Mouse (Mus musculus) 3134 (cell line): Measurements from ENCODE around the gene Tgtp2.
A peak's percentile ranks its signal among the peaks of the same experiment; 100 is the strongest.
"Not testable (repeated sequence)": the region's sequence is repeated elsewhere in the genome, so short reads cannot be mapped to it uniquely, and the experiment has no call there.

ENCODE experiments used
- DNase-seq: peaks from one replicate; pipeline ENCODE4 v3.0.0-alpha.2; 2011; ENCODE audit warnings: low spot score; ENCODE audit not compliant: insufficient read length; ENCODE audit errors: extremely low read depth

The Tgtp2 gene

GRCm38 (mm10) chr11:49063713-49064469 is at the start of gene Tgtp2:
Tgtp2 (minus strand) TSS chr11:49064206.
- not testable (repeated sequence) for DNase-seq

GRCm38 (mm10) chr11:49112624-49113219 is 48.7 kb upstream of the Tgtp2 start:
- DNase-seq = no peak

- DNase-seq = no peak
Observed at GRCm38 (mm10) chr11:49111000-49111399, 47.0 kb upstream of the Tgtp2 start.

- peak; percentile 21 for DNase-seq
Observed at GRCm38 (mm10) chr11:49108833-49109232, 44.8 kb upstream of the Tgtp2 start.

- peak; percentile 45 for DNase-seq
Observed at GRCm38 (mm10) chr11:49107650-49108537, 43.9 kb upstream of the Tgtp2 start.

GRCm38 (mm10) chr11:49105752-49106151 is 41.7 kb upstream of the Tgtp2 start:
- no peak for DNase-seq

- DNase-seq = peak; percentile 25
Observed at GRCm38 (mm10) chr11:49103047-49103693, 39.2 kb upstream of the Tgtp2 start.

GRCm38 (mm10) chr11:49101500-49101899 is 37.5 kb upstream of the Tgtp2 start:
- no peak for DNase-seq

GRCm38 (mm10) chr11:49100409-49100808 is 36.4 kb upstream of the Tgtp2 start:
- peak; percentile 25 for DNase-seq

- DNase-seq = no peak
Observed at GRCm38 (mm10) chr11:49095367-49095766, 31.4 kb upstream of the Tgtp2 start.

- DNase-seq = no peak
Observed at GRCm38 (mm10) chr11:49093861-49094660, 30.1 kb upstream of the Tgtp2 start.

- no peak for DNase-seq
Observed at GRCm38 (mm10) chr11:49092786-49093185, 28.8 kb upstream of the Tgtp2 start.

- DNase-seq = no peak
Observed at GRCm38 (mm10) chr11:49092053-49092586, 28.1 kb upstream of the Tgtp2 start.

- no peak for DNase-seq
Observed at GRCm38 (mm10) chr11:49091171-49091570, 27.2 kb upstream of the Tgtp2 start.

- no peak for DNase-seq
Observed at GRCm38 (mm10) chr11:49090551-49090950, 26.5 kb upstream of the Tgtp2 start.

- no peak for DNase-seq
Observed at GRCm38 (mm10) chr11:49089735-49090507, 25.9 kb upstream of the Tgtp2 start.

- no peak for DNase-seq
Observed at GRCm38 (mm10) chr11:49088990-49089652, 25.1 kb upstream of the Tgtp2 start.

- peak; percentile 17 for DNase-seq
Observed at GRCm38 (mm10) chr11:49087830-49088616, 24.0 kb upstream of the Tgtp2 start.
